Mouse (Mus musculus): ENCODE measurements at regions not wholly inside any gene's neighbourhood (a gene's known extent, or its start where the extent isn't known, plus 50 kb on each side); places are given as distances from the start of the nearest gene placed in this dataset.
"Not testable (repeated sequence)": the region's sequence is repeated elsewhere in the genome, so short reads cannot be mapped to it uniquely, and the experiment has no call there.

GRCm38 (mm10) chr3:155878401-155878800 is 683.2 kb upstream of the Negr1 start:
- no peak for TF ChIP-seq POLR2A (IDR thresholded peaks at IDR 0.05; ENCODE audit: low read depth, low read length)
- TF ChIP-seq CTCF (conservative IDR thresholded peaks at IDR 0.05; ENCODE audit: insufficient read depth, insufficient read length, low read depth, low read length): no peak

GRCm38 (mm10) chr3:155880722-155881121 is 680.9 kb upstream of the Negr1 start:
- H3K27me3 ChIP-seq (replicated peaks; ENCODE audit: control insufficient read depth, insufficient read depth, low read length): no peaks in the 10 kb centered on the region
- H3K4me1 ChIP-seq (ENCODE audit: control insufficient read depth, insufficient read depth, low read length): no peaks in the 10 kb centered on the region
- H3K36me3 ChIP-seq (ENCODE audit: control insufficient read depth, insufficient read depth, low read length): no peaks in the 10 kb centered on the region
- no peak for DNase-seq
- no peak overlapping the region for H3K4me3 ChIP-seq (ENCODE audit: insufficient read depth, low read depth, low read length)
- no peak overlapping the region for H3K27ac ChIP-seq (ENCODE audit: insufficient read depth, low read depth, low read length)
- TF ChIP-seq POLR2A (IDR thresholded peaks at IDR 0.05; ENCODE audit: low read depth, low read length) (no peak), CTCF (conservative IDR thresholded peaks at IDR 0.05; ENCODE audit: insufficient read depth, insufficient read length, low read depth, low read length) (no peak)
- WGBS: 59% methylated on average over 4 of the region's 4 CpGs

More at GRCm38 (mm10) chr3:155878401-155878800, 683.2 kb upstream of the Negr1 start:
- no peak overlapping the region for H3K27ac ChIP-seq (ENCODE audit: insufficient read depth, low read depth, low read length)
- H3K36me3 ChIP-seq (ENCODE audit: control insufficient read depth, insufficient read depth, low read length): no peaks in the 10 kb centered on the region
- no peak overlapping the region for H3K4me3 ChIP-seq (ENCODE audit: insufficient read depth, low read depth, low read length)
- 77% methylated on average over 2 of the region's 2 CpGs for WGBS
- DNase-seq: no peak
- no peaks in the 10 kb centered on the region for H3K27me3 ChIP-seq (replicated peaks; ENCODE audit: control insufficient read depth, insufficient read depth, low read length)
- no peaks in the 10 kb centered on the region for H3K4me1 ChIP-seq (ENCODE audit: control insufficient read depth, insufficient read depth, low read length)

- Histone ChIP-seq H3K4me1 (ENCODE audit: control insufficient read depth, insufficient read depth, low read length) (no peaks in the 10 kb centered on the region), H3K27me3 (replicated peaks; ENCODE audit: control insufficient read depth, insufficient read depth, low read length) (no peaks in the 10 kb centered on the region), H3K36me3 (ENCODE audit: control insufficient read depth, insufficient read depth, low read length) (no peaks in the 10 kb centered on the region), H3K27ac (ENCODE audit: insufficient read depth, low read depth, low read length) (no peak overlapping the region), H3K4me3 (ENCODE audit: insufficient read depth, low read depth, low read length) (no peak overlapping the region)
- DNase-seq: no peak
- WGBS: 76% methylated on average over 6 of the region's 6 CpGs
- TF ChIP-seq CTCF (conservative IDR thresholded peaks at IDR 0.05; ENCODE audit: insufficient read depth, insufficient read length, low read depth, low read length) (no peak), POLR2A (IDR thresholded peaks at IDR 0.05; ENCODE audit: low read depth, low read length) (no peak)
Observed at GRCm38 (mm10) chr3:155915981-155916380, 645.6 kb upstream of the Negr1 start.

GRCm38 (mm10) chr3:155942896-155943295 is 618.7 kb upstream of the Negr1 start:
- no peaks in the 10 kb centered on the region for H3K4me1 ChIP-seq (ENCODE audit: control insufficient read depth, insufficient read depth, low read length)
- H3K27me3 ChIP-seq (replicated peaks; ENCODE audit: control insufficient read depth, insufficient read depth, low read length): no peaks in the 10 kb centered on the region
- no peaks in the 10 kb centered on the region for H3K36me3 ChIP-seq (ENCODE audit: control insufficient read depth, insufficient read depth, low read length)
- no peak overlapping the region for H3K27ac ChIP-seq (ENCODE audit: insufficient read depth, low read depth, low read length)
- 79% methylated on average over 2 of the region's 2 CpGs for WGBS
- DNase-seq: no peak
- TF ChIP-seq CTCF (conservative IDR thresholded peaks at IDR 0.05; ENCODE audit: insufficient read depth, insufficient read length, low read depth, low read length) (no peak), POLR2A (IDR thresholded peaks at IDR 0.05; ENCODE audit: low read depth, low read length) (no peak)
- no peak overlapping the region for H3K4me3 ChIP-seq (ENCODE audit: insufficient read depth, low read depth, low read length)

GRCm38 (mm10) chr3:155944042-155944735 is 617.4 kb upstream of the Negr1 start:
- no peak for DNase-seq
- no peaks in the 10 kb centered on the region for H3K4me1 ChIP-seq (ENCODE audit: control insufficient read depth, insufficient read depth, low read length)
- no peak overlapping the region for H3K4me3 ChIP-seq (ENCODE audit: insufficient read depth, low read depth, low read length)
- TF ChIP-seq CTCF (conservative IDR thresholded peaks at IDR 0.05; ENCODE audit: insufficient read depth, insufficient read length, low read depth, low read length): no peak
- no peak for TF ChIP-seq POLR2A (IDR thresholded peaks at IDR 0.05; ENCODE audit: low read depth, low read length)
- no peaks in the 10 kb centered on the region for H3K36me3 ChIP-seq (ENCODE audit: control insufficient read depth, insufficient read depth, low read length)
- WGBS: 38% methylated on average over 2 of the region's 2 CpGs
- H3K27me3 ChIP-seq (replicated peaks; ENCODE audit: control insufficient read depth, insufficient read depth, low read length): no peaks in the 10 kb centered on the region
- H3K27ac ChIP-seq (ENCODE audit: insufficient read depth, low read depth, low read length): no peak overlapping the region

GRCm38 (mm10) chr3:155945188-155945587 is 616.4 kb upstream of the Negr1 start:
- Histone ChIP-seq H3K27me3 (replicated peaks; ENCODE audit: control insufficient read depth, insufficient read depth, low read length) (no peaks in the 10 kb centered on the region), H3K27ac (ENCODE audit: insufficient read depth, low read depth, low read length) (no peak overlapping the region), H3K36me3 (ENCODE audit: control insufficient read depth, insufficient read depth, low read length) (no peaks in the 10 kb centered on the region), H3K4me1 (ENCODE audit: control insufficient read depth, insufficient read depth, low read length) (no peaks in the 10 kb centered on the region), H3K4me3 (ENCODE audit: insufficient read depth, low read depth, low read length) (no peak overlapping the region)
- 96% methylated on average over 2 of the region's 2 CpGs for WGBS
- DNase-seq: no peak
- TF ChIP-seq CTCF (conservative IDR thresholded peaks at IDR 0.05; ENCODE audit: insufficient read depth, insufficient read length, low read depth, low read length) (no peak), POLR2A (IDR thresholded peaks at IDR 0.05; ENCODE audit: low read depth, low read length) (no peak)

GRCm38 (mm10) chr3:155962496-155962895 is 599.1 kb upstream of the Negr1 start:
- not testable (repeated sequence) for H3K4me1 ChIP-seq (ENCODE audit: control insufficient read depth, insufficient read depth, low read length); H3K4me3 ChIP-seq (ENCODE audit: insufficient read depth, low read depth, low read length); DNase-seq; H3K27ac ChIP-seq (ENCODE audit: insufficient read depth, low read depth, low read length); H3K36me3 ChIP-seq (ENCODE audit: control insufficient read depth, insufficient read depth, low read length); H3K27me3 ChIP-seq (replicated peaks; ENCODE audit: control insufficient read depth, insufficient read depth, low read length)
- 19% methylated on average over 2 of the region's 2 CpGs for WGBS
